Mouse (Mus musculus) CH12.LX (cell line): ENCODE data around the gene Ccdc171. TPM values are rescaled to one million over a fixed set of nuclear protein-coding genes. Genes with fewer than 3 reads are reported as not detected.

ENCODE experiments used
- DNase-seq: peaks from one replicate; pipeline ENCODE4 v3.0.0-alpha.2; 2013; ENCODE audit errors: extremely low read depth
- H3K27ac ChIP-seq: 2 replicates; pipeline ENCODE4 v1.5.1; 2012; ENCODE audit warnings: low read depth, mild to moderate bottlenecking, control low read depth, moderate library complexity; ENCODE audit not compliant: insufficient read depth
- H3K27me3 ChIP-seq: replicated peaks from 2 replicates; pipeline ENCODE3; 2012; ENCODE audit warnings: inconsistent platforms
- H3K36me3 ChIP-seq, 2 experiments: replicated peaks in 1 of 2; 2 replicates each; pipeline versions ENCODE3 to v1.6.1; 2012; ENCODE audit warnings: inconsistent platforms in 1 of 2, low read length in 1 of 2, mild to moderate bottlenecking in 1 of 2, mixed read lengths in 1 of 2, moderate library complexity in 1 of 2; ENCODE audit not compliant: control insufficient read depth in 1 of 2, insufficient read depth in 1 of 2
- H3K4me1 ChIP-seq, 2 experiments: 2 replicates each; pipeline ENCODE4 v1.6.1; 2012; ENCODE audit warnings: inconsistent platforms in 1 of 2, moderate library complexity in 1 of 2; ENCODE audit not compliant: insufficient read depth in 2 of 2, control insufficient read depth in 1 of 2
- H3K4me2 ChIP-seq: 2 replicates; pipeline ENCODE4 v1.6.1; 2012; ENCODE audit warnings: low read depth, mild to moderate bottlenecking, control low read depth; ENCODE audit not compliant: poor library complexity, insufficient read depth, severe bottlenecking
- H3K4me3 ChIP-seq, 3 experiments: fragments of 150-350 bp in 1 of 3; sonication (generic) in 1 of 3; replicated peaks in 1 of 3; 2 replicates each; pipeline versions ENCODE3 to v1.5.1; 2011 to 2012; ENCODE audit warnings: low read depth in 2 of 3, low read length in 2 of 3, mild to moderate bottlenecking in 2 of 3, moderate library complexity in 2 of 3, control low read depth in 1 of 3, improper control_type of control experiment in 1 of 3, inconsistent platforms in 1 of 3, mixed read lengths in 1 of 3; ENCODE audit not compliant: poor library complexity in 1 of 3
- H3K79me2 ChIP-seq: replicated peaks from 2 replicates; pipeline ENCODE4 v1.6.1; 2012; ENCODE audit warnings: mild to moderate bottlenecking, moderate library complexity; ENCODE audit not compliant: control insufficient read depth, poor library complexity, insufficient read depth, severe bottlenecking; ENCODE audit errors: extremely low read depth
- H3K9ac ChIP-seq: 2 replicates; pipeline ENCODE4 v1.6.1; 2012; ENCODE audit warnings: low read depth, mild to moderate bottlenecking, control low read depth, moderate library complexity; ENCODE audit not compliant: insufficient read depth
- H3K9me3 ChIP-seq: replicated peaks from 2 replicates; pipeline ENCODE3; 2012; ENCODE audit warnings: low read length, inconsistent platforms, mixed read lengths
- BHLHE40 ChIP-seq: IDR thresholded peaks from 2 replicates; pipeline ENCODE4 v1.6.1; 2011; ENCODE audit warnings: mild to moderate bottlenecking, low read depth, low read length, improper control_type of control experiment
- CHD1 ChIP-seq: IDR thresholded peaks from 2 replicates; pipeline ENCODE4 v1.6.1; 2012; ENCODE audit warnings: low read depth, low read length, improper control_type of control experiment, inconsistent platforms
- CHD2 ChIP-seq: IDR thresholded peaks from 2 replicates; pipeline ENCODE4 v1.6.1; 2011; ENCODE audit warnings: low read length, improper control_type of control experiment
- CTCF ChIP-seq, 2 experiments: IDR thresholded peaks in 1 of 2; conservative IDR thresholded peaks in 1 of 2; 2 replicates each; pipeline ENCODE4 v1.5.1; 2011 to 2012; ENCODE audit warnings: low read depth in 2 of 2, low read length in 2 of 2, improper control_type of control experiment in 1 of 2, inconsistent platforms in 1 of 2, mild to moderate bottlenecking in 1 of 2, moderate library complexity in 1 of 2
- E2F4 ChIP-seq: IDR thresholded peaks from 2 replicates; pipeline ENCODE4 v1.6.1; 2011; ENCODE audit warnings: low read depth, low read length, improper control_type of control experiment; ENCODE audit not compliant: insufficient replicate concordance
- ELF1 ChIP-seq: IDR thresholded peaks from 2 replicates; pipeline ENCODE4 v1.6.1; 2014; ENCODE audit warnings: low read depth, mild to moderate bottlenecking, inconsistent platforms, low read length, improper control_type of control experiment
- EP300 ChIP-seq: IDR thresholded peaks from 2 replicates; pipeline ENCODE4 v1.6.1; 2011; ENCODE audit warnings: low read length, improper control_type of control experiment
- ETS1 ChIP-seq: conservative IDR thresholded peaks from 2 replicates; pipeline ENCODE4 v1.6.1; 2012; ENCODE audit warnings: low read depth, mild to moderate bottlenecking, inconsistent platforms, low read length, improper control_type of control experiment, moderate library complexity
- GABPA ChIP-seq: IDR thresholded peaks from 2 replicates; pipeline ENCODE4 v1.6.1; 2012; ENCODE audit warnings: low read depth, low read length, improper control_type of control experiment, inconsistent platforms; ENCODE audit not compliant: insufficient replicate concordance
- HCFC1 ChIP-seq: IDR thresholded peaks from 2 replicates; pipeline ENCODE4 v1.6.1; 2012; ENCODE audit warnings: low read depth, mild to moderate bottlenecking, inconsistent platforms, low read length, improper control_type of control experiment
- IRF4 ChIP-seq: IDR thresholded peaks from 2 replicates; pipeline ENCODE4 v1.6.1; 2014; ENCODE audit warnings: low read depth, mild to moderate bottlenecking, inconsistent platforms, low read length, improper control_type of control experiment
- JUN ChIP-seq: IDR thresholded peaks from 2 replicates; pipeline ENCODE4 v1.6.1; 2011; ENCODE audit warnings: low read depth, mild to moderate bottlenecking, low read length, improper control_type of control experiment, moderate library complexity; ENCODE audit not compliant: insufficient read depth
- JUND ChIP-seq: conservative IDR thresholded peaks from 2 replicates; pipeline ENCODE4 v1.6.1; 2011; ENCODE audit warnings: low read depth, low read length, improper control_type of control experiment
- KAT2A ChIP-seq: IDR thresholded peaks from 2 replicates; pipeline ENCODE4 v1.6.1; 2012; ENCODE audit warnings: low read length, improper control_type of control experiment, inconsistent platforms; ENCODE audit not compliant: insufficient replicate concordance
- MAX ChIP-seq: IDR thresholded peaks from 2 replicates; pipeline ENCODE4 v1.6.1; 2011; ENCODE audit warnings: low read length, improper control_type of control experiment
- MAZ ChIP-seq: IDR thresholded peaks from 2 replicates; pipeline ENCODE4 v1.6.1; 2012; ENCODE audit warnings: low read depth, mild to moderate bottlenecking, inconsistent platforms, low read length, improper control_type of control experiment, moderate library complexity
- MEF2A ChIP-seq: IDR thresholded peaks from 2 replicates; pipeline ENCODE4 v1.6.1; 2014; ENCODE audit warnings: low read depth, mild to moderate bottlenecking, inconsistent platforms, low read length, improper control_type of control experiment, borderline replicate concordance
- MXI1 ChIP-seq: IDR thresholded peaks from 2 replicates; pipeline ENCODE4 v1.6.1; 2011; ENCODE audit warnings: mild to moderate bottlenecking, low read depth, low read length, improper control_type of control experiment
- MYC ChIP-seq: IDR thresholded peaks from 2 replicates; pipeline ENCODE4 v1.6.1; 2011; ENCODE audit warnings: low read depth, mild to moderate bottlenecking, improper control_type of control experiment, low read length
- NELFE ChIP-seq: IDR thresholded peaks from 2 replicates; pipeline ENCODE4 v1.6.1; 2011; ENCODE audit warnings: low read depth, low read length, improper control_type of control experiment
- NRF1 ChIP-seq: IDR thresholded peaks from 2 replicates; pipeline ENCODE4 v1.6.1; 2014; ENCODE audit warnings: low read depth, mild to moderate bottlenecking, inconsistent platforms, low read length, improper control_type of control experiment, moderate library complexity
- POLR2A ChIP-seq: IDR thresholded peaks from 2 replicates; pipeline ENCODE4 v1.6.1; 2011; ENCODE audit warnings: low read depth, mild to moderate bottlenecking, improper control_type of control experiment, low read length
- POLR2AphosphoS2 ChIP-seq: IDR thresholded peaks from 2 replicates; pipeline ENCODE4 v1.6.1; 2011; ENCODE audit warnings: low read depth, low read length, improper control_type of control experiment
- RAD21 ChIP-seq: IDR thresholded peaks from 2 replicates; pipeline ENCODE4 v1.6.1; 2011; ENCODE audit warnings: low read depth, mild to moderate bottlenecking, low read length, improper control_type of control experiment, moderate library complexity
- RCOR1 ChIP-seq: conservative IDR thresholded peaks from 2 replicates; pipeline ENCODE4 v1.6.1; 2012; ENCODE audit warnings: low read depth, mild to moderate bottlenecking, inconsistent platforms, low read length, improper control_type of control experiment
- SIN3A ChIP-seq: IDR thresholded peaks from 2 replicates; pipeline ENCODE4 v1.6.1; 2012; ENCODE audit warnings: low read length, improper control_type of control experiment, inconsistent platforms
- SMC3 ChIP-seq: IDR thresholded peaks from 2 replicates; pipeline ENCODE4 v1.6.1; 2011; ENCODE audit warnings: low read depth, low read length, improper control_type of control experiment
- TCF12 ChIP-seq: IDR thresholded peaks from 2 replicates; pipeline ENCODE4 v1.6.1; 2014; ENCODE audit warnings: low read depth, mild to moderate bottlenecking, inconsistent platforms, low read length, improper control_type of control experiment
- UBTF ChIP-seq: IDR thresholded peaks from 2 replicates; pipeline ENCODE4 v1.6.1; 2012; ENCODE audit warnings: low read depth, mild to moderate bottlenecking, inconsistent platforms, low read length, improper control_type of control experiment, moderate library complexity
- USF1 ChIP-seq: IDR thresholded peaks from 2 replicates; pipeline ENCODE4 v1.6.1; 2014; ENCODE audit warnings: low read depth, mild to moderate bottlenecking, inconsistent platforms, low read length, improper control_type of control experiment
- USF2 ChIP-seq: conservative IDR thresholded peaks from 2 replicates; pipeline ENCODE4 v1.6.1; 2011; ENCODE audit warnings: low read depth, low read length, improper control_type of control experiment
- ZC3H11A ChIP-seq: IDR thresholded peaks from 2 replicates; pipeline ENCODE4 v1.6.1; 2012; ENCODE audit warnings: low read depth, mild to moderate bottlenecking, inconsistent platforms, low read length, improper control_type of control experiment
- ZKSCAN1 ChIP-seq: IDR thresholded peaks from 2 replicates; pipeline ENCODE4 v1.6.1; 2012; ENCODE audit warnings: low read depth, inconsistent platforms, low read length, improper control_type of control experiment, borderline replicate concordance
- ZMIZ1 ChIP-seq: IDR thresholded peaks from 2 replicates; pipeline ENCODE4 v1.6.1; 2012; ENCODE audit warnings: low read depth, mild to moderate bottlenecking, inconsistent platforms, low read length, improper control_type of control experiment
- dilution Hi-C: fragments of 300-500 bp; cut with MboI; formaldehyde crosslinking; loops from 2 replicates; pipeline ENCODE4 v1.14.3; 2020; ENCODE audit warnings: low sequenced_read_pairs; ENCODE audit not compliant: extremely low pct_unique_long_range_greater_than_20kb, extremely low pct_ligation_motif_present
- in situ Hi-C: fragments of 300-500 bp; cut with MboI; formaldehyde crosslinking; loops from 3 replicates; pipeline ENCODE4 v1.14.3; 2019; ENCODE audit warnings: low sequenced_read_pairs, low pct_ligation_motif_present, low pct_unique_long_range_greater_than_20kb, mixed read lengths
- polyA plus RNA-seq: library from polyadenylated mRNA; unstranded; fragments of >175 nt; gene quantifications from 2 replicates; pipeline ENCODE4 v1.2.1, GENCODE M21; 2012; ENCODE audit warnings: low read depth; ENCODE audit not compliant: insufficient read length
- total RNA-seq, 2 experiments: library from RNA; depleted of rRNA; stranded (reverse); fragments of 300-350 nt in 1 of 2; fragments of >200 nt in 1 of 2; gene quantifications; 2 replicates each; pipeline ENCODE4 v1.2.3; 2012 to 2014

Gene Ccdc171
- total and polyA plus RNA-seq, 3 experiments, result 0.93 to 2.2 (median 1.5) TPM

- TF ChIP-seq KAT2A, result no peak
- 0 out of 2 replicates have a peak, but pooled peaks have one; percentile 23 for TF ChIP-seq UBTF
- no peak for TF ChIP-seq USF1
- TF ChIP-seq SMC3, result peak; percentile 75
- TF ChIP-seq MYC, result peak; percentile 46; the same call in 1 of the 2 replicates
Measured at GRCm38 (mm10) chr4:83485735-83486116, 39.6 kb upstream of the Ccdc171 start (continued).

- H3K27me3 ChIP-seq, result no peaks in the 10 kb centered on the region
- dilution Hi-C loops (no loop called here), in situ Hi-C loops (no loop called here)
- peak within 1 kb of the TSS; percentile 96 for H3K27ac ChIP-seq
- H3K4me2 ChIP-seq, result peak within 1 kb of the TSS; percentile 83
- H3K9ac ChIP-seq, result peak within 1 kb of the TSS; percentile 70
- H3K79me2 ChIP-seq, result peaks cover 34% of the 10 kb centered on the region
- TF ChIP-seq E2F4, result no peak
- no peak for TF ChIP-seq IRF4
- peak; percentile 99 for TF ChIP-seq CHD1
- TF ChIP-seq MAX, result no peak
- no peak; the same call in 1 of the 2 replicates for TF ChIP-seq CHD2
- TF ChIP-seq BHLHE40, result 0 out of 2 replicates have a peak, but pooled peaks have one; percentile 32
- no peak for TF ChIP-seq JUND
- 0 out of 2 replicates have a peak, but pooled peaks have one; percentile 51 for TF ChIP-seq ZMIZ1
- TF ChIP-seq JUN, result no peak
- TF ChIP-seq MXI1, result peak; percentile 61
- TF ChIP-seq HCFC1, result peak; percentile 57
- no peak for TF ChIP-seq MYC
- TF ChIP-seq NRF1, result peak; percentile 12; the same call in 1 of the 2 replicates
- no peak for TF ChIP-seq RAD21
- TF ChIP-seq EP300, result no peak
- 0 out of 2 replicates have a peak, but pooled peaks have one; percentile 34 for TF ChIP-seq MAZ
- 0 out of 2 replicates have a peak, but pooled peaks have one; percentile 4 for TF ChIP-seq RCOR1
- TF ChIP-seq ZC3H11A, result no peak
- TF ChIP-seq CTCF (conservative IDR thresholded peaks at IDR 0.05 in 1 of 2, IDR thresholded peaks at IDR 0.05 in 1 of 2; ENCODE audit: low read depth in 2 of 2, low read length in 2 of 2), result peak in 1 of 2 experiments; percentile 2; a peak in 1 of 4 replicates
- TF ChIP-seq UBTF, result peak; percentile 90; the same call in 1 of the 2 replicates
- peak; percentile 62 for TF ChIP-seq NELFE
- TF ChIP-seq ELF1, result no peak; the same call in 1 of the 2 replicates
- no peak for TF ChIP-seq ZKSCAN1
- TF ChIP-seq ETS1, result no peak; the same call in 1 of the 2 replicates
- peak; percentile 63 for TF ChIP-seq POLR2A
- no peak for TF ChIP-seq POLR2AphosphoS2
- no peak for TF ChIP-seq USF1
- no peak for TF ChIP-seq GABPA
- TF ChIP-seq TCF12, result peak; percentile 73; the same call in 1 of the 2 replicates
- no peak for TF ChIP-seq SMC3
- no peak for TF ChIP-seq USF2
- TF ChIP-seq SIN3A, result peak; percentile 24; the same call in 1 of the 2 replicates
- 0 out of 2 replicates have a peak, but pooled peaks have one; percentile 24 for TF ChIP-seq MEF2A
- H3K36me3 ChIP-seq, result peaks cover 20 to 32% of the 10 kb centered on the region in 2 experiments
- peaks cover 7 to 46% of the 10 kb centered on the region in 2 experiments; a peak in 3 of 4 replicates for H3K4me1 ChIP-seq
- peak; percentile 78 for DNase-seq
- H3K4me3 ChIP-seq, result peak within 1 kb of the TSS; percentile 74 to 92 (median 81)
- H3K9me3 ChIP-seq, result peaks cover 5% of the 10 kb centered on the region
Measured at GRCm38 (mm10) chr4:83486117-83486901, 39.0 kb upstream of the Ccdc171 start, which contains the start of gene Psip1. TSS of gene Psip1 (minus strand) at chr4:83486459.
